Mouse (Mus musculus): ENCODE measurements around the gene Adamtsl3.

- TF ChIP-seq CTCF (IDR thresholded peaks at IDR 0.05; ENCODE audit: control insufficient read depth, insufficient read depth, insufficient replicate concordance, low read depth, low read length) (no peak), POLR2A (IDR thresholded peaks at IDR 0.05; ENCODE audit: control insufficient read depth, low read depth, low read length) (no peak)
Measured at GRCm38 (mm10) chr7:82476441-82477221, 141.1 kb downstream of the Adamtsl3 start.

Measured in testis, adult 2 months (tissue).